ENCODE assay signal across 20 mouse cellular contexts in the genomic region with DNA sequence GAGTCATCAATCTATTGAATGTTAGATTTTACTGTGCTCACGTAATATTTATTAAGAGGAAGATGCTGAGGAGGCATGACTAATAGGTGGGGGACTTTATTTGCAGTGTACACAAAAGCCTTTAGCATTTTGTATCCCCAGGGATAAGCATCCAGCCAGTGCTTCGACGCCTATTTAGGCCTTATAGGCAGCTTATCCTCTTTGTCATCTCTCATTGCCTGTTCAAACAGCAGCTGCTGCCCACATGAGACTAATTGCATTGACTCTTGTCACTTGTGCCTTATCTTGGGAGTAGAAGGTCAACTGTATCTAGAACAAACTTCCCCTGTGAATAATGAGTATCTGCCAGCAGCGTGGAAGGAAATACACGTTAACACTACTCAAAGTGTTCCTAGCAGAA.
DNase-seq lines count a peak whose midpoint lies in the region; ATAC-seq and TF ChIP-seq lines count a peak whose summit lies in the region.
"Had no signal": no experiment of that assay in that cellular context is flagged by ENCODE, and none has a peak within 500 bp of the region (broad histone marks: within the 10 kb centered on the region; RNA-seq: fewer than 3 reads in every experiment).

No protein-coding gene starts in this region.

- TF ChIP-seq EP300 in stomach, postnatal 0 days (optimal IDR thresholded peaks at IDR 0.05), result no peak

- no peak overlapping the region for H3K9ac ChIP-seq in hindbrain, embryonic 12.5 days
- H3K9ac ChIP-seq in hindbrain, embryonic 14.5 days, result no peak overlapping the region
- H3K9ac ChIP-seq in stomach, embryonic 15.5 days, result no peak overlapping the region
- H3K9ac ChIP-seq in stomach, postnatal 0 days (ENCODE audit: low read length), result no peak overlapping the region
- H3K9ac ChIP-seq: embryonic facial prominence, embryonic 15.5 days had no signal

- no peak overlapping the region for H3K27ac ChIP-seq in hindbrain, embryonic 12.5 days
- no peak overlapping the region for H3K27ac ChIP-seq in hindbrain, embryonic 14.5 days
- H3K27ac ChIP-seq in stomach, embryonic 15.5 days, result no peak overlapping the region
- H3K27ac ChIP-seq in stomach, postnatal 0 days (replicated peaks), result no peak overlapping the region
- H3K27ac ChIP-seq: embryonic facial prominence, embryonic 15.5 days; forebrain, embryonic 10.5 days; heart, embryonic 10.5 days had no signal

- H3K36me3 ChIP-seq in hindbrain, embryonic 12.5 days, result no peaks in the 10 kb centered on the region; the same call in 1 of the 2 replicates
- no peaks in the 10 kb centered on the region; the same call in 1 of the 2 replicates for H3K36me3 ChIP-seq in hindbrain, embryonic 14.5 days (replicated peaks; ENCODE audit: control insufficient read depth, insufficient read depth)
- H3K36me3 ChIP-seq in stomach, embryonic 15.5 days, result no peaks in the 10 kb centered on the region
- no peaks in the 10 kb centered on the region for H3K36me3 ChIP-seq in stomach, postnatal 0 days (ENCODE audit: control insufficient read depth, insufficient read depth, low read length)
- H3K36me3 ChIP-seq: embryonic facial prominence, embryonic 15.5 days; forebrain, embryonic 10.5 days; heart, embryonic 10.5 days had no signal

- H3K4me1 ChIP-seq in hindbrain, embryonic 12.5 days, result no peaks in the 10 kb centered on the region
- H3K4me1 ChIP-seq in hindbrain, embryonic 14.5 days (replicated peaks; ENCODE audit: control insufficient read depth, insufficient read depth, low read length), result no peaks in the 10 kb centered on the region
- no peaks in the 10 kb centered on the region for H3K4me1 ChIP-seq in stomach, embryonic 15.5 days
- no peaks in the 10 kb centered on the region for H3K4me1 ChIP-seq in stomach, postnatal 0 days (replicated peaks; ENCODE audit: control insufficient read depth, insufficient read depth)
- H3K4me1 ChIP-seq: embryonic facial prominence, embryonic 15.5 days; forebrain, embryonic 10.5 days; heart, embryonic 10.5 days had no signal

- ATAC-seq in hindbrain, embryonic 12.5 days (ENCODE audit: low FRiP score), result peak; percentile 54; the same call in 1 of the 2 replicates
- no peak for ATAC-seq in hindbrain, embryonic 14.5 days (ENCODE audit: low FRiP score)
- 0 out of 2 replicates have a peak, but pooled peaks have one; percentile 43 for ATAC-seq in stomach, embryonic 15.5 days (ENCODE audit: insufficient read depth, low FRiP score, low read depth)
- no peak for ATAC-seq in stomach, postnatal 0 days (ENCODE audit: low FRiP score, low TSS enrichment)
- ATAC-seq: forebrain, embryonic 14.5 days; hindbrain, embryonic 16.5 days had no signal

- H3K9me3 ChIP-seq in hindbrain, embryonic 12.5 days (replicated peaks), result no peaks in the 10 kb centered on the region
- H3K9me3 ChIP-seq in hindbrain, embryonic 14.5 days (ENCODE audit: control insufficient read depth, low read length), result no peaks in the 10 kb centered on the region
- no peaks in the 10 kb centered on the region for H3K9me3 ChIP-seq in stomach, embryonic 15.5 days
- H3K9me3 ChIP-seq in stomach, postnatal 0 days (ENCODE audit: control insufficient read depth, low read length), result no peaks in the 10 kb centered on the region
- H3K9me3 ChIP-seq: embryonic facial prominence, embryonic 15.5 days; forebrain, embryonic 10.5 days; heart, embryonic 10.5 days had no signal

- no peaks in the 10 kb centered on the region for H3K27me3 ChIP-seq in hindbrain, embryonic 12.5 days
- H3K27me3 ChIP-seq in hindbrain, embryonic 14.5 days (ENCODE audit: control insufficient read depth, insufficient read depth, low read length), result no peaks in the 10 kb centered on the region
- H3K27me3 ChIP-seq in stomach, embryonic 15.5 days (replicated peaks), result no peaks in the 10 kb centered on the region
- no peaks in the 10 kb centered on the region for H3K27me3 ChIP-seq in stomach, postnatal 0 days (ENCODE audit: control insufficient read depth, insufficient read depth, low read length)
- H3K27me3 ChIP-seq: embryonic facial prominence, embryonic 15.5 days had no signal

- 51% methylated on average over 5 of the region's 5 CpGs for WGBS in hindbrain, embryonic 12.5 days
- WGBS in hindbrain, embryonic 14.5 days, result 41% methylated on average over 5 of the region's 5 CpGs
- WGBS in stomach, embryonic 15.5 days, result 52% methylated on average over 5 of the region's 5 CpGs
- 46% methylated on average over 5 of the region's 5 CpGs for WGBS in stomach, postnatal 0 days

- TF ChIP-seq CTCF in stomach, postnatal 0 days (IDR thresholded peaks at IDR 0.05; ENCODE audit: low read depth), result no peak

- DNase-seq in hindbrain, embryonic 14.5 days (ENCODE audit: low spot score), result no peak
- no peak for DNase-seq in stomach, postnatal 0 days (ENCODE audit: low spot score)
- DNase-seq in retina, postnatal 1 day, result peak; percentile 39
- no peak for DNase-seq in urinary bladder, adult 2 months (ENCODE audit: low spot score)
- DNase-seq: adrenal gland, postnatal 10 days; cerebellum, adult 11 months; cerebellum, adult 8-10 months; cerebellum, postnatal 14 days; embryo, embryonic 11 days; gastrocnemius, postnatal 36 days; heart, adult 18-20 months; heart, postnatal 14 days had no signal

- H3K4me2 ChIP-seq in hindbrain, embryonic 12.5 days (replicated peaks), result no peak overlapping the region
- no peak overlapping the region for H3K4me2 ChIP-seq in hindbrain, embryonic 14.5 days (replicated peaks)
- H3K4me2 ChIP-seq in stomach, embryonic 15.5 days, result no peak overlapping the region
- H3K4me2 ChIP-seq in stomach, postnatal 0 days (replicated peaks; ENCODE audit: low read depth), result no peak overlapping the region
- H3K4me2 ChIP-seq: embryonic facial prominence, embryonic 15.5 days had no signal

- no peak overlapping the region for H3K4me3 ChIP-seq in hindbrain, embryonic 12.5 days
- H3K4me3 ChIP-seq in hindbrain, embryonic 14.5 days (replicated peaks; ENCODE audit: low read length), result no peak overlapping the region
- no peak overlapping the region for H3K4me3 ChIP-seq in stomach, embryonic 15.5 days (replicated peaks)
- H3K4me3 ChIP-seq in stomach, postnatal 0 days (ENCODE audit: low read depth, low read length), result no peak overlapping the region
- H3K4me3 ChIP-seq: embryonic facial prominence, embryonic 15.5 days; erythroblast, embryonic 14.5 days; forebrain, embryonic 10.5 days; heart, embryonic 10.5 days had no signal

Comparison
In these comparisons a context has a peak if more than half of its experiments do, and no peak if none do; other contexts are left out.
1. ATAC-seq: peak in hindbrain, embryonic 12.5 days (single experiment) and stomach, embryonic 15.5 days (single experiment); none in hindbrain, embryonic 14.5 days (single experiment) and stomach, postnatal 0 days (single experiment).